Mouse (Mus musculus): ENCODE results near the gene Ogdhl.

Gene Ogdhl

DNA sequence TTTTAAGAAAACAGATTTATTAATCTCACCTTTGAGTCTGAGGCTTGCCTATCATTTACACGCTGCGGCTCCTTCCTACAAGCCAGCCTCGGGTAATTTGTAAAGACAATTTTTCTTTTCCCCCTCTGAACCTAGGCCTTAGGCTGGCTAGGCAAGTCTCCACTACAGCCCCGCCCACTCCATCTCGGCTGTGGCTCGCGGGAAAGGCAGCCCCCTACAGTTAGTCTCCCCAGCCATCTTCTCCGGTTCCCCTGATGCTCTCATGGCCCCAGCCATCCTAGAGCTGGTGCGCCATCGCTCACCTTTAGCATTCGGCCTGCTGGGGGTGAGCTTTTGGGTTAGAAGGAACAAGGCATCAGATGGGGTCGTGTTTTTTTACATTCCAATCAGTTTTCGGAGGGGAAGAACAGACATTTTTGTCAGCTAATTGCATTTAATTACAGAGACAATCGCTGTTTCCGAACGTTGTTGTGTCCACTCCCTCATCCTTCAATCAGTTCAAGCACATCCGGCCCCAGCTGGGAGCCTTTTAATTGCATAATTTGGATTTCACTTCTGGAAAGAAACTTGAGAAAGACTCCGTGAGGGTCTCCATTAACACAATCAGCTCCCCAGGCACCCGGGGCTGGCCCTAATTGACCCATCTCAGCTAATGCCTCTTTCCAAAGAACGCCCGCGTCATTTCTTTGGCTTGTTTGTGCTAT lies 57.7 kb downstream of the Ogdhl start:
- in situ Hi-C loops (cut with MboI, MseI): no loop called here

DNA sequence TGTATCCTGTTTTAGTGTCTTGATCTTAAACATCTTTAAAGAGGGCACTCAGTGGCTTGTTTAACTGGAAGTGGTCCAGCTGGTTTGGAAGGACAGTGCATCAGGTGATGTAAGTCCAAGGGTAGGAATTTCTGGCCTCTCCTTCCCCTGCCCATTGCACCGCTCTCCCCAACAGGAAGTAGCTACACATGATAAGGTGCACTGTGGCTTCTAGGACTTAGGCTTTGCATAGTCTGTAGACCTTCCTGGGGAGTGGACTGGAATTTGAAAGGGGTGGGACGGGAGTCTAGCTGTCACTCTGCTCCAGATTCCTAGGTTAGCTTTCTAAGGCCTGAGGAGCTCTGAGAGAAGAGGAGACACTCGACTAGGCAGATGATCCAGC lies 58.3 kb downstream of the Ogdhl start:
- in situ Hi-C loops (cut with MboI, MseI): no loop called here

DNA sequence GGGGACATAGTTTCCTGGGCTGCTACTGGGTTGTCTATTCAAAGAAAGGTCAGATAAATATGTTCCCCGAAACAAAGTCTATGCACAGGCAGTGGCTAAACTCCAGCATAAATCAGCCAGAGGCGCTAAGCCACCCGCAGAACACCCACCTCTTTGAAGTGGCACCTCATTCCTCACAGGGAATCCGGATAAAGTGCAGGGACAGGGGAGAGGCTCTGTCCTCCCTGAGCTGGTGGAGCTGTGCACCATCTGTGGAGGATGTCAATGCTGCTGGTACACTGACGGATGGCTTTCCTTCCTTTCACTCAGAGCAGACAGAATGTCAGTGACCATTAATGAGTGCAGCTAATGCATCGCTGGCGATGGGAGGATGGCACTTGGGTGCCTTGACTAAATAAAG lies 59.2 kb downstream of the Ogdhl start:
- in situ Hi-C loops (cut with MboI, MseI): no loop called here

DNA sequence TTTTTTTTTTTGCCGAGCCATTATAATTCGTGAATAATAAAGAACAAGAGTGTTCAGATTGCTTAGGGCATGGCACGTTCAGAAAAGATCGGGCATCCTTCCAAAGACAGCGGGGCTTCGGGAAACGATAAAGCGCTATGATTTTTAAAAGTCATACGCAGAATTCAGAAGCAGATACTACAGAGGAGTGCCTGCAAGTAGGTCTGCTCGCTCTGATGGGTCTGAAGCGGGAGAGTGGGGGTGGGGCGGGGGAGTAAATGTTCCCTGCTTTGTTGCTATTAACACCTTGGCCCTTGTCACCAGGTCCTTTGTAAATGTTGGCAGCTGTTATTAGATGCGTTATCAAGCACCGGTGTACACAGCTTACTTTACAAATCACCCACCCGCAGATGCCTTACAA lies 59.8 kb downstream of the Ogdhl start:
- in situ Hi-C loops (cut with MboI, MseI): no loop called here

- in situ Hi-C loops (cut with MboI, MseI): no loop called here
Measured at GRCm38 (mm10) chr14:32388196-32388595, 66.4 kb downstream of the Ogdhl start, which contains the start of gene 1700024G13Rik. 1700024G13Rik (minus strand) TSS chr14:32388391.

Measured in T-helper 1 cell (primary cell).